Mouse (Mus musculus): ENCODE data around the gene Swap70.

The Swap70 gene

DNA sequence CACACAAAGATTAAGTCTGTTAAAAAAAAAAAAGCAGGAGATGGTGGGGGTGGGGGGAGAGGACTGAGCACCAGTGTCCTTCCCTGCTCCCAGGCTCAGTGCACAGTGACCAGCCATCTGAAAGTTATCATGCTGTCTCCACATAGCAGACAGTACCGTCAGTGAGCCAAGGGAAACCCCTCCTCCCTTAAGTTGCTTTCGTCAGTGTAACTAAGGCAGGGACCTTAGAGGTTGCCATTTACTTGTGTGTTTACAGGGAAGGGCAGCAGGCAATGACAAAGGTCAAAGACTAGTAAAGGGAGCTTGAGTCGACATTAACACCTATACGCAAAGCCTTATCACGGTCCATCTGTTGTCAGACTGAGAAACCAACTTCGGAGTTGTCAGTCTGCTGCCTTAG is 81.4 kb downstream of the Swap70 start:
- no peak for DNase-seq (ENCODE audit: low spot score in 2 of 2)

DNA sequence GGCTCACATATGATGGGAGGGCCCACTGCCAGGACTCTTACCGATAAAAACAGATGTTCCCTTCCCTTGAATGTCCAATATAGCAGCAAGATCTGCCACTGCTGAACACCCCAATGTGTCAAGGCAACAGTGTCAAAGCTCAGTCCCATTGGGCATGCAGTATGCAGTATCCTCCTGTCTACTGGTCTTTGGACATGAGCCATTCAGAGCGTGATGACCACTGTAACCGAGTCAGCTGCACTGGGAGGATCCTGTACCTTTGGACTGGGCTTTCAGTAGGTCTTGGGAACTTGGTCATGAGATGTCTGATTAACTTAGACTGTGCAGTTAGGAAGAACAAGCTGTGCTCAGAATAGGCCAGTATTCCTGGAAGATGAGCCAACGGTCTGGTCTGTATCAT is 84.0 kb downstream of the Swap70 start:
- no peak for DNase-seq (ENCODE audit: low spot score in 2 of 2)

DNA sequence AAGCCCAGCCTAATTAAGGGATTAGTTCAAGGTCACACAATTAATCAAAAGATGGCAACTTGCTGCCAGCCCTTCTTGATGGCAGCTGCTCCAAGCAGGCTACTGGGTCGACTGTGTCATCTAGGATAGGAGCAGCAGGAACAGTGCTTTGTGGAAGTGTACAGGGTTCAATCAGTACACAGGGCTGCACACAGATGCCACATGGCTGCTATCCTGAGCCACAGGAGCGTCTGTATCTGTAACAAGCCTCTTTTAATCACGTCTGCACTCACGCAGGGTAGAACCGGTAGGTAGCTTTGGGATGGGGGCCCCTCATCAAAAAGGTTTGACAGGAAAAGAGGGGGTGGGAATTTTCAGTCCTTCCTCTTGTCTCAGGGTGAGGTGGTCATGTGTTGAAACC is 84.8 kb downstream of the Swap70 start:
- no peak for DNase-seq (ENCODE audit: low spot score in 2 of 2)

DNA sequence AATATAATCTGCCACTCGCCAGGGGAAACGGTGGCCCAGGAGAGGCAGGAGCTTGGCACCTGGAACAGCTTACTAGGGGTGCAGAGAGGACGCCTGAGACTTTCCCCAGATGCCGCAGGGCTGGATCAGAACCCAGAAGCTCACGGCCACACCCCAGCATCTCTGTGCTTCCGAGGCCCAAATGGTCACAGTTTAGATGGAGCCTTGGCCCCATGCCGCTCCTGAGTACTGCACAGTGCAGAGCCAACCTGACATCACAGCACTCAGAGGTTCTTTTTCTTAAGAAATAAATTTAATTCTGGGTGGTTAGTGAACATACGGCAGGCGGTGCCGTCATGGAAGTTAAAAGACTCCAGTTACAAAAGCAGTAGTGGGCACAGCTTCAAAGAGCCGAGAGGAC is 86.2 kb downstream of the Swap70 start:
- DNase-seq (ENCODE audit: low spot score in 2 of 2), result no peak

DNA sequence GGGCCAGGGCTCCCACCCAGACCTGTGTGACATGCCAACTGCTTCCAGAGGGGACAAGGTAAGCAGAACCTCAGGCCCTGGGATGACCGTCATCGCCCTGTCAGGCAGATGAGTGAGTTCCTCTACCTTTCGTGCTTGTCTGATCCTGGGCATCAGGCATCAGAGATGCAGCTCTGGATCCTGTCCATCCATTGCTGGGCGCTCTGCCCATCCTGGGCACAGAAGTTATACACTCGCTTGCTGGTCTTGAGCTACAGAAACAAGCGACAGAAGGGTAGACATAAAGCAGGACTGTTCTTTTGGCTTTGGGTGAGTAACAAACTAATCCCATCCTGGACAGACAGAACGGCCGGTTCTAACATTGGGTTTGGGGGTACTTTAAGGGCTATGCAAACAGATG is 87.7 kb downstream of the Swap70 start:
- DNase-seq (ENCODE audit: low spot score in 2 of 2), result no peak

DNA sequence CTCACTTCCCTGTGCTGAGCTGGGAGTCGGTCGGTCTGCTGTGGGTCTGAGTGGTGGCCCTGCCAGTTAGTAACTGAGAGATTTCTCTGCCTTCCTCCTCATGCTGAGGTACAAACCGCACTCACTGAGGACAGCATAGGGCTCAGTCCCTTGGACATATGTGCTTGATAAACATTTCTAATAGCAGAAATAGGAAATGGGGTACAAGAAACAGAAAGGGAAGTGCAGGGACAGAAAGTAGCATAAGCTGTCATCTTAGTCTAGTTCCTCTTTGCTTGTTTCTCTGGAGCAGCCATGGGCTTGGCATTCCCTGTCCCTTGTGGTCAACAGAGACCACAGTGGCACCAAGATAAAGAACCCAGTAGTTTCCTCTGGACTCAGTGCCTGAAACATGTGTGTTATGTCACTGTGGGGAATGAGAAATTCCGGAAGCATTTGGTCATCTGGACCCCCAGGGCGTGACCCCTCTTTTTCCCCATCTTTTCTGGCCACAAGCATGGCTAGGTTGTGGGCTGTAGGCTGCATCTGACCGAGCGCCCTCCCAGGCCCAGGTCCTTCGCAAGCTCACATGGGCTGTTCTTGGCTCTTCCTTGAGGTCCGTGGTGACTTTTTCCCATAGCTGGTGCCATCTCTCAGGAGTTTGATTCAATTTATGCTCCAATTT is 92.0 kb downstream of the Swap70 start:
- DNase-seq (ENCODE audit: low spot score in 2 of 2), result peak; percentile 20 to 26

DNA sequence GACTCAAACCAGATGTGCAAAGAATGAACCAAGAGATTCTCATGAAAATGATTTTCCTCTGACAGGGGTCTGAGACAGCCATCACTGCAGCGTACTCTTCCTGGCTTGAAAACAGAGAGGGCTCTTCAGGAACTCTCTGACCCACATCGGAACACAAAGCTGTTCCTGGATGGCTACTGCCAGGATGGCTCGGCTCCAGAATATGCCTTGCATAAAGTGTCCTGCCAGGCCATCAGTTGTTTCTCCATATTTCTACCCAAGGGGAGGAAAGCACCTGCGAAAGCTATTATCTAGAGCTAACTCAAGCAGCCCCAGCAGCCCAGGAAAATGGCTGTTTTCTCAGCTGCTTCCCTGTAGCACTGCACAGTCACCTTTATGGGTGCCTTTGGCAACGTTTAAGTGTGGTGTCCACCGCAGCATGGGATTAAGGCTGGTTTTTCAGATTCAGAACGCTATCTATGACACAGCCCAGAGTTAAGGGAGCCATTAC is 92.9 kb downstream of the Swap70 start:
- DNase-seq (ENCODE audit: low spot score in 2 of 2), result no peak

DNA sequence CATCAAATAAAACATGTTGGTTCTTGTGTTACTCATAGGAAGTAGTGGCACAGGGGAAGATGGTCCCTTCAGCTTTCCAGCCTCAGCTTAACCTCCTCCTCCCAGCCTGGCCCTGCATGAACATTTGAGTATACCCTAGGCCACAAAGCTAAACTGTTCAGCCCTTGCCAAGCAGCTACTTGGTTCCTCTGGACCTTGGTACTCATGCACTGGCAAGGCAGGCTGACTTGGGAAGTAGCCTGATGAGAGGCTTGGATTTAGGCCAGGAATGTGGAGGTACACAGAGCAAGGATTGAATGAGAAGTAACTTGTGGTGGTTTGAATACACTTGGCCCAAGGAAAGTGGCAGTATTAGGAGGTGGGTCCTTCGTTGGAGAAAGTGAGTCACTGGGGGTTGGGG is 93.8 kb downstream of the Swap70 start:
- no peak for DNase-seq (ENCODE audit: low spot score in 2 of 2)

DNA sequence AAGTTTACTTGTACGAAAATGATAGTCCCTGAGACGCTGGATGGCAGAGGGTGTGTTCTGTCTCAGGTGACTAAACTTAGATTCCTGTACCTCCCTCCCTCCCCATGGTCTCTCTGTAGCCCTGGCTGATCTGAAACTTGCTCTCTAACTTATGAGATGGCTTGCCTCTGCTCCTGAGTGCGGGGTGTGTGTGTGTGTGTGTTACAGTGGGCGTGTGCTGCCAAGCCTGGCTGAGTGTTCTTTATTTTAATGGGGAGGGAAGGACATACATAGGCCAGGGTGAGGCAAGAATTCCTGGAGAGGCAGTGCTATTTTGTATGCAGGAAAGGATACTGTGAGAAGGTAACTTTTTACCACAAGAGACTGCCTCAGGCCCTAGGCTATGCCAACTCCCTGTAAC is 95.9 kb downstream of the Swap70 start:
- no peak for DNase-seq (ENCODE audit: low spot score in 2 of 2)

DNA sequence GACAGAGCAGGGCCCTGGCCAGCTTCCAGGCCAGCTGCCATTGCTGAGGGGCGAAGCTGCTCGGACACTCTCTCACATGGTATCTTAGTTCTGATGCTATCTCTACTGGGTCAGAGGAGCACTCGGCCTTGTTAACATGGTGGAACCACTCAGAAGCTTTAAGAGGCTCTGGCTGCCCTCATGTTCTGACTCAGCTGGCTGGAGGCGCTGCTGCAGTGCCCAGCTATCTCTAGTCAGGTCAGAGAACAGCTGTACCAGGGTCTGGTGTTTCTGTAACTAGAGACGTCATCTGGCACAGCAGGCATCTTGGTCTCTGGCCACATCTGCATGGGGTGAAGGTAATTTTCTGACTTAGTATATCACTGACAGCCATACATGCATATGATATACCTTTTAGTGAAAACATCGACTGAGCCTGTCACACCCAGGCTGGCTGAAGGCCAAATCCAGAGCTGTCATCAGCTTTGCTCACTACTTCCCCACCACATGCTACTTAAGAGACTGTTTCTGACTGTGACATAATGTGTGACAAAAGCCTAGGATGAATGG is 97.5 kb downstream of the Swap70 start:
- no peak for DNase-seq (ENCODE audit: low spot score in 2 of 2)

DNA sequence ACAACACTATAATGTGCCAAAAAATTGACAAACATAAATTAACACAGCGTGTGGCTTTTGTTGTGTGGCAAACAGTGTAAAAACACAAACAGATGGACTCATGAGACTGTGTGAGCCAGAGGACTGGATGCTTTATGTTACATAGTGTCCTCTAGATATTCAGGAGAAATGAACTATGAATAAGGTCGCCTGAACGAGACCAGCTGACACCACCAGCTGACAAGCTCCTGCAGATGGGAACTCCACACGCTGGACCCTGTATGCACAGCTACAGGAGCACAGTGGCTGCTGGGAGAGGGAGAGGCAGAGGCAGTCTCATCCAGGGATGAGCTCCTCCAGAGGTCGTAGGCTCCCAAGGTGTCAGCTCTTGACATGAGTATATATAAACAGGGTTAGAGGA is 99.6 kb downstream of the Swap70 start:
- DNase-seq (ENCODE audit: low spot score in 2 of 2), result no peak

DNA sequence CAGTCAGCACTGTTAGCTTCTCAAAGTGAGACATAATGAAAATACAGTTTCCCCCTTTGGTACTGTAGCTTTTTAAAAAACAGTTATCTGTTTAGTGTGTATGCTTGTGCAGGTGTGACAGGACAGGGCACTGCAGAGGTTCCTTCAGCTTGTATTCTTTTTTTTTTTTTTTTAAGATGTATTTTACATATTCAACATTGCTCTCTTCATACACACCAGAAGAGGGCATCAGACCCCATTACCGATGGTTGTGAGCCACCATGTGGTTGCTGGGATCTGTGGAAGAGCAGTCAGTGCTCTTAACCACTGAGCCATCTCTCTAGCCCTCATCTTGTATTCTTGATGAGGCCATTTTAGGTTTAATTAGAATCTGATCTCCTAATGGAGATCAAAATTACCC is 103.3 kb downstream of the Swap70 start:
- no peak for DNase-seq (ENCODE audit: low spot score in 2 of 2)

DNA sequence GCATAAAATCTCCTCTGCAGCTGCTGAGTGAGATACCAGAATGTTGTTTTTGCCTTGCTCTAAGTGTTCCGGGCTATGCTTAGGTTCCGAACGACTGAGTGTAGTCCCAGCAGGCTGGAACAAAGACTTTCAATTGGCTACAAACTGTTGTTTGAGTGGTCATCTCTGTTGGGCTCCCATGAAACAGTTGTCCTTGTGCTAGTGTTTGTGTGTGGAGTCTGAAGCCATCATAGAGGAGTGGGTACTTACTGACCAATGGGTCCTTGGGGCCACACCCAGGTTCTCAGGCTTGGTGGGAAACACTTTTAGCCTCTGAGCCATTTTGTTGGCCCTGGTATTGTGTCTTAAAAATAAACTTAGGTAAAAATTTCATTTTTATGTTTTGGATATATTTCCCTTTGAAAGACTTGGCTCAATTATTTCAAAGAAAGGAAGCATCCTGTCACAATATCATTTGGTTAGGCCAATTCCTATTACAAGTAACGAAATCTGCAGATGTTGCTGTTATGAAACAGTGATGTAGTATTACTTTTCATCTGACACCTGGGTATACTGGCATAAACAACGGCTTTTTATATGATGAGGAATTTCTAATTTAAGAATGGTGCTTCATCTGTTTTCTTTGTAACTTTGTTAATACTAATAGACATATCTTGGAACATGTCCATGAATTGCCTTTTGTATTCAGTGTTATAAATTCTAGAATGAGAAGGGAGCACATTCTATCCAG is 104.0 kb downstream of the Swap70 start:
- no peak for DNase-seq (ENCODE audit: low spot score in 2 of 2)
